Mouse (Mus musculus) spleen, adult 2 months (tissue): ENCODE measurements around the gene Plppr2. TPM values are rescaled to one million over a fixed set of nuclear protein-coding genes. Genes with fewer than 3 reads are reported as not detected.

Experiments
- DNase-seq, 2 experiments: peaks; one replicate each; pipeline versions ENCODE4 v3.0.0 to v3.0.0-alpha.2; 2012 to 2021; ENCODE audit warnings: low spot score in 2 of 2, low read depth in 1 of 2
- H3K27ac ChIP-seq: fragments of 200-500 bp; 2 replicates; pipeline ENCODE4 v1.5.1; 2012; ENCODE audit warnings: low read length, inconsistent platforms; ENCODE audit not compliant: insufficient read depth
- H3K27me3 ChIP-seq: fragments of 200-500 bp; 2 replicates; pipeline ENCODE4 v1.6.1; 2012; ENCODE audit warnings: mild to moderate bottlenecking, moderate library complexity, low read length, inconsistent platforms; ENCODE audit not compliant: control insufficient read depth, insufficient read depth
- H3K36me3 ChIP-seq: fragments of 200-500 bp; 2 replicates; pipeline ENCODE4 v1.6.1; 2012; ENCODE audit warnings: mild to moderate bottlenecking, low read length, inconsistent platforms; ENCODE audit not compliant: control insufficient read depth, insufficient read depth
- H3K4me1 ChIP-seq: fragments of 200-500 bp; 2 replicates; pipeline ENCODE4 v1.6.1; 2011; ENCODE audit warnings: inconsistent platforms; ENCODE audit not compliant: control insufficient read depth, insufficient read depth, insufficient read length
- H3K4me3 ChIP-seq: fragments of 200-500 bp; 2 replicates; pipeline ENCODE4 v1.5.1; 2011; ENCODE audit warnings: mild to moderate bottlenecking, inconsistent platforms; ENCODE audit not compliant: insufficient read depth, insufficient read length; ENCODE audit errors: extremely low read depth
- CTCF ChIP-seq: fragments of 200-500 bp; IDR thresholded peaks from 2 replicates; pipeline ENCODE4 v1.5.1; 2011; ENCODE audit warnings: mild to moderate bottlenecking, inconsistent platforms; ENCODE audit not compliant: insufficient read depth, insufficient read length, insufficient replicate concordance; ENCODE audit errors: extremely low read depth
- POLR2A ChIP-seq: fragments of 200-500 bp; IDR thresholded peaks from 2 replicates; pipeline ENCODE4 v1.6.1; 2011; ENCODE audit warnings: low read depth, low read length, inconsistent platforms
- WGBS: fragments of 180-500 bp; shearing (Covaris S2); methylation state at CpG from one replicate; pipeline ENCODE4 v1.1.7; 2018; 5-methylcytosine and 5-hydroxymethylcytosine counted together
- polyA plus RNA-seq: library from polyadenylated mRNA; depleted of rRNA; stranded (reverse); fragments of >200 nt; gene quantifications from 2 replicates; pipeline ENCODE4 v1.2.3, GENCODE M21; 2012

Plppr2 gene
- polyA plus RNA-seq, 1 experiment: 2.6 TPM

DNA sequence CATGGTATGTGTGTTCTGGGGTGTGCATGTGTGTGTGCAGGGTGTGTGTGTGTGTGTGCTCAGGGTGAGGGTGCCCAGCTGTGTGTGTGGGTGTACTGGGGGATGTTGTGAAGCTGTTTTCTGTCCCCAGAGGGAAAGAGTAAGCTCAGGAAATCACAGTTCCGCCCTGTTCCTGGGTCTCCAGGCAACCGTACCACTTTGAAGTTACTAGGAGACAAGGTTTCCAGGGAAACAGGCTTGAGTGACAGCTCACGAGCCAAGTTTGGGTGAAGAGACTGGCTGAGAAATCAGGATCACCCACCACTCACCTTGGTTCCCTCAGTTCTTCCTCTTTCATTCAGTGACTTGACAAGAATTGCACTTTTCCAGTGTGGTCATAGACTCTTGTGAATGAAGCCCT is 16.8 kb downstream of the Plppr2 start:
- WGBS: 11% methylated on average over 3 of the region's 3 CpGs

GRCm38 (mm10) chr9:21954635-21955034 is 17.8 kb downstream of the Plppr2 start:
- no peak overlapping the region for H3K4me3 ChIP-seq
- H3K36me3 ChIP-seq: peaks cover 2% of the 10 kb centered on the region; the same call in 1 of the 2 replicates
- DNase-seq: no peak
- H3K27ac ChIP-seq: no peak overlapping the region
- H3K27me3 ChIP-seq: no peaks in the 10 kb centered on the region
- peaks cover 3% of the 10 kb centered on the region; the same call in 1 of the 2 replicates for H3K4me1 ChIP-seq
- 78% methylated on average over 3 of the region's 3 CpGs for WGBS
- TF ChIP-seq POLR2A (no peak), CTCF (no peak)

More for the DNA sequence above, 16.8 kb downstream of the Plppr2 start:
- Histone ChIP-seq H3K4me3 (no peak overlapping the region), H3K27ac (no peak overlapping the region), H3K4me1 (peaks cover 3% of the 10 kb centered on the region; the same call in 1 of the 2 replicates), H3K27me3 (no peaks in the 10 kb centered on the region), H3K36me3 (peaks cover 2% of the 10 kb centered on the region; the same call in 1 of the 2 replicates)
- no peak for TF ChIP-seq CTCF
- TF ChIP-seq POLR2A: no peak
- DNase-seq: no peak

DNA sequence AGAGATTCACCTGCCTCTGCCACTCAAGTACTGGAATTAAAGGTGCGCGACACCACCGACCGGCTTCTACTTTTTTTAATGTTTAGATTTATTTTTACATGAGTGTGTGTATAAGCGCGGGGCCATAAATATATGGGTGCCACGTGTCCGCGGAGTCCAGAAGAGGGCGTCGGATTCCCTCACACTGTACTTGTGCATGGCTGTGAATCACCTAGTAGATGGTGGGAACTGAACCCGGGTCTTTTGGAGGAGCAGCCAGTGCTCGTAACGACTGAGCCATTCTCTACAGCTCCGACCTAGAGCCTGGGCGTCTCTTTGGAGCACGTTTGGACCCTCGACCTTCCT is 18.4 kb downstream of the Plppr2 start:
- no peak for DNase-seq
- TF ChIP-seq POLR2A (no peak; the same call in 1 of the 2 replicates), CTCF (peak; percentile 18; the same call in 1 of the 2 replicates)
- H3K4me3 ChIP-seq: peak overlapping the region; percentile 97
- no peaks in the 10 kb centered on the region for H3K27me3 ChIP-seq
- peak overlapping the region; percentile 96 for H3K27ac ChIP-seq
- peaks cover 2% of the 10 kb centered on the region; the same call in 1 of the 2 replicates for H3K36me3 ChIP-seq
- peaks cover 3% of the 10 kb centered on the region; the same call in 1 of the 2 replicates for H3K4me1 ChIP-seq
- WGBS: 2% methylated on average over 18 of the region's 18 CpGs

- H3K4me1 ChIP-seq: peaks cover 3% of the 10 kb centered on the region; the same call in 1 of the 2 replicates
- peak within 1 kb of the TSS; percentile 97 for H3K4me3 ChIP-seq
- peaks cover 2% of the 10 kb centered on the region; the same call in 1 of the 2 replicates for H3K36me3 ChIP-seq
- under 1% methylated on average over 54 of the region's 54 CpGs for WGBS
- TF ChIP-seq POLR2A (peak; percentile 44; the same call in 1 of the 2 replicates), CTCF (no peak)
- H3K27ac ChIP-seq: peak within 1 kb of the TSS; percentile 96
- no peaks in the 10 kb centered on the region; the same call in 1 of the 2 replicates for H3K27me3 ChIP-seq
- peak; percentile 98 to 99 for DNase-seq
These were observed 18.9 kb downstream of the Plppr2 start, which contains the start of gene Swsap1 for GRCm38 (mm10) chr9:21955570-21956281. Swsap1 (plus strand) TSS chr9:21955755.

GRCm38 (mm10) chr9:21958372-21958771 is 21.5 kb downstream of the Plppr2 start:
- no peak for DNase-seq
- Histone ChIP-seq H3K36me3 (peaks cover 2% of the 10 kb centered on the region; the same call in 1 of the 2 replicates), H3K4me1 (peaks cover 15% of the 10 kb centered on the region), H3K27me3 (peaks cover 14% of the 10 kb centered on the region), H3K27ac (no peak overlapping the region), H3K4me3 (no peak overlapping the region)
- 91% methylated on average over 5 of the region's 5 CpGs for WGBS
- TF ChIP-seq POLR2A: no peak
- no peak for TF ChIP-seq CTCF

GRCm38 (mm10) chr9:21959244-21959643 is 22.4 kb downstream of the Plppr2 start:
- no peak for TF ChIP-seq CTCF
- Histone ChIP-seq H3K27me3 (peaks cover 14% of the 10 kb centered on the region), H3K27ac (no peak overlapping the region), H3K36me3 (peaks cover 2% of the 10 kb centered on the region; the same call in 1 of the 2 replicates), H3K4me3 (no peak overlapping the region), H3K4me1 (peaks cover 15% of the 10 kb centered on the region)
- WGBS: 98% methylated on average over 7 of the region's 7 CpGs
- DNase-seq: no peak

DNA sequence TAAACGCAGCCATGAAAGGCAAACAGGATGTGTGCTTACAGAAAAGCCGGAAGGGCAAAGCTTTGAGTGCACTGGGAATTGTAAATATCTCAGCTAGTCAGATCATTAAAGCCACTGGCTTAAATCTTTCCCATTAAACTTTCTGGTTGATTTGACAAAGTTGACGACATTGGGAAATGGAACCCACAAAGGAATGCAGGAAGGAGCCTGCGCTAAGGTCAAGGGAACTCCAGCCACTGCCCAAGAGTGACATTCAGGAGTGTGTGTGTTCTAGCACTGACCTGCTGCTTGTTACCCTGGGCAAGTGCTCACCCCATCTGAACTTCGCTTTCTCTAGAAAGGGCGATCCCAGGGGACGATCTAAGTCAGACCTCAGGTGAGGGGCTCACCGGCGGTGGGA is 23.3 kb downstream of the Plppr2 start:
- H3K4me1 ChIP-seq: peaks cover 15% of the 10 kb centered on the region
- WGBS: 89% methylated on average over 9 of the region's 9 CpGs
- DNase-seq: no peak
- no peak overlapping the region for H3K27ac ChIP-seq
- peaks cover 2% of the 10 kb centered on the region; the same call in 1 of the 2 replicates for H3K36me3 ChIP-seq
- no peak for TF ChIP-seq POLR2A
- no peak for TF ChIP-seq CTCF
- peaks cover 14% of the 10 kb centered on the region for H3K27me3 ChIP-seq
- H3K4me3 ChIP-seq: no peak overlapping the region
